Mouse (Mus musculus) forebrain, embryonic 14.5 days (tissue): Measurements from ENCODE around the gene Uba3. TPM values are rescaled to one million over a fixed set of nuclear protein-coding genes. Genes with fewer than 3 reads are reported as not detected.

Experiments
- ATAC-seq: fragments of 200-750 bp; cut with Nextera tagmentation; 2 replicates; pipeline ENCODE4 v1.8.0; 2017; ENCODE audit warnings: mild to moderate bottlenecking, moderate library complexity
- DNase-seq: peaks from one replicate; pipeline ENCODE4 v3.0.0-alpha.2; 2015; ENCODE audit warnings: low spot score
- H3K27ac ChIP-seq: fragments of 300-500 bp; sonication (generic); 2 replicates; pipeline ENCODE4 v1.5.1; 2014; ENCODE audit warnings: low read depth, mild to moderate bottlenecking, control low read depth, low read length, moderate library complexity
- H3K27me3 ChIP-seq: fragments of 300-500 bp; sonication (generic); replicated peaks from 2 replicates; pipeline ENCODE4 v1.6.1; 2014; ENCODE audit warnings: low read length, control low read depth, mixed read lengths; ENCODE audit not compliant: control insufficient read depth, insufficient read depth
- H3K36me3 ChIP-seq: fragments of 300-500 bp; sonication (generic); 2 replicates; pipeline ENCODE4 v1.6.1; 2014; ENCODE audit warnings: low read length, control low read depth; ENCODE audit not compliant: control insufficient read depth, insufficient read depth
- H3K4me1 ChIP-seq: fragments of 300-500 bp; sonication (generic); 2 replicates; pipeline ENCODE4 v1.6.1; 2014; ENCODE audit warnings: antibody characterized with exemption, low read length, control low read depth; ENCODE audit not compliant: control insufficient read depth, insufficient read depth
- H3K4me2 ChIP-seq: fragments of 300-500 bp; sonication (generic); 2 replicates; pipeline ENCODE4 v1.6.1; 2014; ENCODE audit warnings: mild to moderate bottlenecking, control low read depth, low read length
- H3K4me3 ChIP-seq: fragments of 300-500 bp; sonication (generic); 2 replicates; pipeline ENCODE4 v1.5.1; 2014; ENCODE audit warnings: low read depth, low read length, control low read depth
- H3K9ac ChIP-seq: fragments of 300-500 bp; sonication (generic); 2 replicates; pipeline ENCODE4 v1.6.1; 2014; ENCODE audit warnings: mild to moderate bottlenecking, low read length, control low read depth, moderate library complexity
- H3K9me3 ChIP-seq: fragments of 300-500 bp; sonication (generic); replicated peaks from 2 replicates; pipeline ENCODE4 v1.6.1; 2016; ENCODE audit warnings: low read length, control low read depth, mixed read lengths; ENCODE audit not compliant: control insufficient read depth
- WGBS: fragments of 180-500 bp; shearing (Covaris S2); extraction: QIAGEN DNeasy Blood & Tissue Kit; methylation state at CpG from one replicate; pipeline ENCODE4 v1.1.7; 2014; 5-methylcytosine and 5-hydroxymethylcytosine counted together
- polyA plus RNA-seq: library from polyadenylated mRNA; unstranded; fragments of >200 nt; fragmentation: Nextera tagmentation; extraction: Ambion mirVana; gene quantifications from 2 replicates; pipeline ENCODE4 v1.2.1, GENCODE M21; 2014

Gene Uba3
- polyA plus RNA-seq, 1 experiment from 2014 or later: 96.4 TPM

DNA sequence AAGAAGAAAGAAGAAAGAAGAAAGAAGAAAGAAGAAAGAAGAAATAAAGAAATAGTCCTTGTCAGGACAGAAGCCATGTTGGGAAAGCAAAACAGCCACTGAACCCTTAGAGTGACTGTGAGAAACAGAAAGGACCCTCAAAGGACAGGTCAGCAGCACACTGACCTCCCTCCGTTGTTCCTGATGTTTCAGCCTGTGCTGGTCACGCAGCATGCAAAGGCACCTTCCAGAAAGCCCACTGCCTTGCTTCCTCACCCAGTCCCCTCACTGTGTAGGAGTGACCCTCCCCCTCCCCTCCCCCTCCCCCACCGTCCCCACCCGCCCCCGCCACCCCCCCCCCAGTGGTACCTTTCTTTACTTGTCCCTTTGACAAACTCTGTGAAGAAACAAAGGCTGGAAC, 15.2 kb upstream of the Uba3 start:
- DNase-seq (no peak), ATAC-seq (no peak)
- Histone ChIP-seq H3K4me3 (no peak overlapping the region), H3K36me3 (no peaks in the 10 kb centered on the region), H3K27ac (no peak overlapping the region), H3K9me3 (no peaks in the 10 kb centered on the region), H3K27me3 (no peaks in the 10 kb centered on the region), H3K9ac (no peak overlapping the region), H3K4me1 (peaks cover 4% of the 10 kb centered on the region; the same call in 1 of the 2 replicates), H3K4me2 (no peak overlapping the region)
- WGBS: 87% methylated on average over 2 of the region's 5 CpGs

DNA sequence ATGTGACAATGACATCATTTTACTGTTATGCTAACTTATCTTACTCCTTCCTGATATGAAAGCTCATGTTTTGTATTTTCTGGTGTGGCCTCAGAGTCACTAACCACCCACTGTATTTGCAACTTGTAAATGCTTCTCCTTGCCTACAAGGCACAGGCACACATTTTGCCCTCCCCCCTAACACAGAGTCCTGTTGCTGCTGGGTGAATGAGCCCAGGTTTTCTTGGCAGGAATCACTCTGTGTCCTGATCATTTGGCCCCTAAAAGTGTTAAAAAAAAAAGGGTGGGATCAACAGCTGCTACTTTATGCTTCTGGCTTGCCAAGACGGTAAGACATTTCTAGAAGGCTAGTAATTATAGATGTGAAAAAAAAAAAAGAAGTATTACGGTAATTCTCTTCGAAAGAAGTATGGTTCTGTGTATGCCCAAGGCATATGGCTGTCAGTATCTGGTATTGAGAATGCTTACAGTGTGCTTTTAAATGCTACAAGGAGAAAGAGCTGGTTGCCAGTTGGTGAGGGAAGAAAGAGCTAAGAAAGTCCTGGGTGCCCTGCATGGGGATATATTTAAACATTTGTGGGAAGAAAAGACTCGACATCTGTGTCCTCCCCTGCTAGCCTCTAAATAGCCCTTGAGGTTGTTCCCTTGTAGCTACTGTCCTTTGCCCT, 10.8 kb upstream of the Uba3 start:
- DNase-seq (peak; percentile 69), ATAC-seq (peak; percentile 54; the same call in 1 of the 2 replicates)
- H3K27me3 ChIP-seq: no peaks in the 10 kb centered on the region
- peaks cover 9% of the 10 kb centered on the region for H3K4me1 ChIP-seq
- no peaks in the 10 kb centered on the region for H3K36me3 ChIP-seq
- no peak overlapping the region for H3K4me2 ChIP-seq
- H3K27ac ChIP-seq: peak overlapping the region; percentile 34; the same call in 1 of the 2 replicates
- no peak overlapping the region for H3K9ac ChIP-seq
- whole genome bisulfite sequencing: 60% methylated on average over 4 of the region's 4 CpGs
- no peaks in the 10 kb centered on the region for H3K9me3 ChIP-seq
- no peak overlapping the region for H3K4me3 ChIP-seq

DNA sequence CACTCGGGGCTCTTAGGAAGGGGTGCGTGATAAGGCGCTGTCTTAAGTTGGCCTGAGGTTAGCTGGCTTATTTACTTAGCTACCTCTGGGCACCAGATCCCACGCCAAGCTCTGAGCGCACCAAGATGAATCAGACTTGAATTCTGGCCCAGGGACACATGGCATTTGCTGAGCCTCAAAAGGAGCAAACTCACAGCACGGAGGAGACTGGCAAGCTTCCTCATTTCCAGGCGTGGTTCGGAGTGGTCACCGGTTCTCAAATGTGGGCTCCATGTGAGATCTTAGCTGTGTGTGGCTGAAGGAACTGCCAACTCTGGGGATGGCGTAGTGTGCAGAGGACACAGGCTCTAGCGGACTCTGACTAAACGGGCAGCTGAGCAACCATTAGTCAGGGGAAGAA, 6.5 kb upstream of the Uba3 start:
- Histone ChIP-seq H3K9ac (peak overlapping the region; percentile 43), H3K27ac (no peak overlapping the region), H3K9me3 (no peaks in the 10 kb centered on the region), H3K27me3 (no peaks in the 10 kb centered on the region), H3K36me3 (no peaks in the 10 kb centered on the region), H3K4me1 (peaks cover 9% of the 10 kb centered on the region), H3K4me2 (peak overlapping the region; percentile 76), H3K4me3 (peak overlapping the region; percentile 66)
- peak; percentile 33 for DNase-seq
- no peak for ATAC-seq
- 71% methylated on average over 12 of the region's 12 CpGs for WGBS

DNA sequence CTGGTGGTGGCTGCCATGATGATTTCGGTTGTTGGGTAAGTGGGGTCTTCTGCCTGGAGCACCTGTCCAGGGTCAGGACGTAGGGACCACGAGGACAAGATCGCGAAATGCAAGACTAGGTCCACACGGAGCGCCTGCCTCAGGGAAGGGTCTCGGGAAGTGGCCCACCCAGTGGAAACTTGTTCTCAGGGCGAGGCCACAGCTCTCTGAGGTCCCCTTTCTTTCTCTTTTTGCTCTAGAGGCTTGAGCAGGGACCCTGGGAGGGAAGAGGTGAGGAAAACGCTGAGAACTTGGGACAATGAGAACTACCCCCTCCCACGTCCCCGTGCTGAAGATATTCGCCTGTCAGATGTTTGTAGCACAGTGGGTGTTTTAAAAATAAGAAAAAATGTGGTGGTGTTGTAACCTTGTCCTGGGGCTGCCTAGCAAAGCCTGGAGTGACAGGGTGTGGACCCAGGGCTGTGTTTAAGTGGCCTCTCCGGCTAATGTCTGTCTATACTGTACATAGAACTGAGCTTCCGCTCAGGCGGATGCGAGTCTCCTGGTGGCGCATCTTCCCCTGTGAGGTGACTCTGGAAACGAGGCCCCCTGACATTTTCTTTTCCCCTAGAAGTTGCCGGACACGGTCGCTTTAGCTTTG, 5.6 kb upstream of the Uba3 start:
- Histone ChIP-seq H3K27me3 (no peaks in the 10 kb centered on the region), H3K4me1 (peaks cover 9% of the 10 kb centered on the region), H3K4me3 (peak overlapping the region; percentile 66), H3K9me3 (no peaks in the 10 kb centered on the region), H3K4me2 (peak overlapping the region; percentile 76), H3K27ac (peak overlapping the region; percentile 33; the same call in 1 of the 2 replicates), H3K9ac (peak overlapping the region; percentile 76), H3K36me3 (no peaks in the 10 kb centered on the region)
- ATAC-seq (peak; percentile 38), DNase-seq (peak; percentile 24)
- WGBS: under 1% methylated on average over 22 of the region's 22 CpGs

DNA sequence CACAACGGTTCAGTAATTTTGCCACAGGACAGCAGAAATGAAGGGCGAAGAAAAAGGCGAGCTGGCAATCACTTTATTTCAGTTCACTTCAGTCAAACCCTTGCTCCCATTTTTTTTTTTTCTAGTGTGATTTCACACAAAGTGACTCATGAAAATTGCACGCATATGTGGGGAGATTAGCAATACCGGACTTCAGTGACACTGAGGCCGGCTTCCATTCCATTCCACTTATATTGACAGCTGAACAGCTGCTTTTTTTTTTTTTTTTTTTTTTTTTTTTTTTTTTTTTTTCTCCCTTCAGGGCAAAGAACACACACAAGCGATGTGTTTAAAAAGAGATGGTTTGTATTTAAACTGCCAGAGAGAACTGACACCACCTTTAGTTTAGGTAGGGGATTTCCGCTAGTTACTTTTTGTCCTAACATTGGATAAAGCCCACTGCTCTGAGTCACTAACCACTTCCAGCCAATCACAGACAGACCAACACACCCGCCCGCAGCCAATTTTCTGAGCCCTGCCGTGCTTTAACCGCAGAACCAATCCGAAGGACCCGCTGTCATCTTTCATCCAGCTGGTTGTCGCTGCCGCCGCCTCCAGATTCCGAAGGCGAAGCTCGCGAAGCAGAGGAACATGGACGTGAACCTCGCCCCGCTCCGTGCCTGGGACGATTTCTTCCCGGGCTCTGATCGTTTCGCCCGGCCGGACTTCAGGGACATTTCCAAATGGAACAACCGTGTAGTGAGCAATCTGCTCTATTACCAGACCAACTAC, 4.9 kb upstream of the Uba3 start, which contains the start of gene Arl6ip5:
Gene Arl6ip5, plus strand, starts transcription at position 499 of the 771 bp plus-strand sequence.
- peak; percentile 96 for DNase-seq
- Histone ChIP-seq H3K27me3 (no peaks in the 10 kb centered on the region), H3K9me3 (no peaks in the 10 kb centered on the region), H3K4me3 (peak within 1 kb of the TSS; percentile 66), H3K4me2 (peak within 1 kb of the TSS; percentile 76), H3K9ac (peak within 1 kb of the TSS; percentile 76), H3K36me3 (no peaks in the 10 kb centered on the region), H3K4me1 (peaks cover 9% of the 10 kb centered on the region), H3K27ac (peak within 1 kb of the TSS; percentile 33; the same call in 1 of the 2 replicates)
- WGBS: 9% methylated on average over 32 of the region's 32 CpGs
- ATAC-seq: peak; percentile 84

DNA sequence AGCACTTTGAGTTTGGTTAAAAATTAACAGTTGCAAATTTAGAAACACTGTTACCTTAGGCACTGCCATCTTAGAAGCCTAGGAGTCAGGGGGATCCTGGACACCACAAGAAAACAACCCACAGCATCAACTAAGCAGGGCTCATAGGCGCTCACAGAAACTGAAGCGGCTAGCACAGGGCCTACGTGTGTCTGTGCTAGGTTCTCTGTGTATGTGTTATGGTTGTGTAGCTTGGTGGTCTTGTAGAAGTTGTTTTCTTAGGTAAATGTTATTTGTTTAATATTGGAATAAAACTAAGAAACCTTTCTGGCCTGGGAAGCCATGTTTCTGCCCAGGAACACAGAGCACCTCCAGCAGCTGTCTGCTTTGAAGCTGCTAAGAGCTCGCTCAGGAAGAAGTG, 4.3 kb upstream of the Uba3 start:
- Histone ChIP-seq H3K27me3 (no peaks in the 10 kb centered on the region), H3K36me3 (no peaks in the 10 kb centered on the region), H3K4me2 (no peak overlapping the region), H3K9me3 (no peaks in the 10 kb centered on the region), H3K27ac (no peak overlapping the region), H3K9ac (no peak overlapping the region), H3K4me3 (no peak overlapping the region), H3K4me1 (peaks cover 9% of the 10 kb centered on the region)
- 86% methylated on average over 4 of the region's 4 CpGs for WGBS
- DNase-seq (no peak), ATAC-seq (no peak)

DNA sequence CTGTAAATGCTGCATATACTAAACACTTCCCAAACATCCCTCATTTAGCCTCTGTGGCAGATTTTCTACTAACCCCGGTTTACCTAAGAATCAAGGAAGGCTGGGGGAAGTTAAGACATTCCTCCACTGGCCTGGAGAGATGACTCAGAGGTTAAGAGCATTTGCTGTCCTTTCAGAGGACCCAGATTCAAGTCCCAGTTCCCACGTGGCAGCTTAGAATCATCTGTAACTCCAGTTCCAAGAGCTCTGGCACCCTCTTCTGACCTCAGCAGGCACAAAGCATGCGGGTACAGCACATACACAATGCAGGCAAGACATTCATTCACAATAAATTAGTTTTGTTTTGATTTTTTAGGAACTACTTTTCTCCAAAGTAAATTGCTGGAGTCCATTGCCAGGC, 3.8 kb upstream of the Uba3 start:
- Histone ChIP-seq H3K4me1 (peaks cover 15% of the 10 kb centered on the region), H3K4me2 (no peak overlapping the region), H3K36me3 (no peaks in the 10 kb centered on the region), H3K27me3 (no peaks in the 10 kb centered on the region), H3K27ac (no peak overlapping the region), H3K4me3 (no peak overlapping the region), H3K9ac (no peak overlapping the region), H3K9me3 (no peaks in the 10 kb centered on the region)
- ATAC-seq: no peak
- no peak for DNase-seq
- WGBS: 45% methylated on average over 3 of the region's 3 CpGs

DNA sequence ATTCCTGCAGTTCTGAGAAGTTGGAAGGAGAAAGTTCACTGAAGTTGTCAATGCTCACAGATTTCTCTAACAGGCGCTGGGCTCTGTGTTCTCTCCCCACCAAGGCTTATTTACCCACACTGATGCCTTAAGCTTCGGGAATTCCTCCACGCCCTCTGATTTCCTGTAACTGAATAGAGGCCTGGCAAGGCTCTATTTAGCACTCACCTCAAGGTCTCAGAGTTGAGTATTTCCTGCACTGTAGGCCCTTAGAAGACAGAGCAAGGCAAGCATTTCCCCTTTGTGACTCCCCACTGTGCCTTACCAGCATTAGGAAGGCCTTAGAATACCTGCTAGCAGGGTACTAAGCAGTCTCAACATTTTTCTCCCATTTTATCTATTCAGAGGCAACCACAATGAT, 3.0 kb upstream of the Uba3 start:
- Histone ChIP-seq H3K27me3 (no peaks in the 10 kb centered on the region), H3K9ac (no peak overlapping the region), H3K4me2 (no peak overlapping the region), H3K36me3 (no peaks in the 10 kb centered on the region), H3K4me1 (peaks cover 20% of the 10 kb centered on the region), H3K4me3 (no peak overlapping the region), H3K27ac (no peak overlapping the region), H3K9me3 (no peaks in the 10 kb centered on the region)
- DNase-seq (no peak), ATAC-seq (no peak)
- WGBS: 21% methylated on average over 3 of the region's 3 CpGs
